Mouse (Mus musculus) liver, embryonic 12.5 days (tissue): Measurements from ENCODE around the gene Gm17018. TPM values are rescaled to one million over a fixed set of nuclear protein-coding genes. Genes with fewer than 3 reads are reported as not detected.

Experiments used
- ATAC-seq: fragments of 200-750 bp; cut with Nextera tagmentation; 2 replicates; pipeline ENCODE4 v1.8.0; 2017; ENCODE audit warnings: moderate number of reproducible peaks, mild to moderate bottlenecking, moderate library complexity
- H3K27ac ChIP-seq: fragments of 300-500 bp; sonication (generic); 2 replicates; pipeline ENCODE4 v1.5.1; 2016; ENCODE audit warnings: mild to moderate bottlenecking
- H3K27me3 ChIP-seq: fragments of 300-500 bp; sonication (generic); replicated peaks from 2 replicates; pipeline ENCODE4 v1.6.1; 2016; ENCODE audit warnings: mild to moderate bottlenecking, moderate library complexity
- H3K36me3 ChIP-seq: fragments of 300-500 bp; sonication (generic); 2 replicates; pipeline ENCODE4 v1.6.1; 2016; ENCODE audit warnings: mild to moderate bottlenecking, moderate library complexity
- H3K4me1 ChIP-seq: fragments of 300-500 bp; sonication (generic); 2 replicates; pipeline ENCODE4 v1.6.1; 2016
- H3K4me2 ChIP-seq: fragments of 300-500 bp; sonication (generic); 2 replicates; pipeline ENCODE4 v1.6.1; 2016; ENCODE audit warnings: mild to moderate bottlenecking, moderate library complexity
- H3K4me3 ChIP-seq: fragments of 300-500 bp; sonication (generic); 2 replicates; pipeline ENCODE4 v1.5.1; 2016; ENCODE audit warnings: mild to moderate bottlenecking, moderate library complexity
- H3K9ac ChIP-seq: fragments of 300-500 bp; sonication (generic); 2 replicates; pipeline ENCODE4 v1.6.1; 2016; ENCODE audit warnings: mild to moderate bottlenecking, moderate library complexity
- H3K9me3 ChIP-seq: fragments of 300-500 bp; sonication (generic); replicated peaks from 2 replicates; pipeline ENCODE4 v1.6.1; 2016; ENCODE audit warnings: mild to moderate bottlenecking, moderate library complexity
- WGBS: fragments of 180-500 bp; shearing (Covaris S2); methylation state at CpG from one replicate; pipeline ENCODE4 v1.1.7; 2016; ENCODE audit not compliant: insufficient replicate concordance; 5-methylcytosine and 5-hydroxymethylcytosine counted together
- polyA plus RNA-seq: library from polyadenylated mRNA; unstranded; fragments of >200 nt; fragmentation: Nextera tagmentation; extraction: Ambion mirVana; gene quantifications from 2 replicates; pipeline ENCODE4 v1.2.1, GENCODE M21; 2016

Gene Gm17018
- 21.4 and 25.5 TPM in 2 replicates for polyA plus RNA-seq

GRCm38 (mm10) chr19:45560153-45560890 is at the start of gene Gm17018, which contains the start of gene Poll:
TSS of gene Gm17018 (plus strand) at chr19:45560615.
TSS of gene Poll (minus strand) at chr19:45560531.
- Histone ChIP-seq H3K27me3 (no peaks in the 10 kb centered on the region), H3K4me2 (peak within 1 kb of the TSS; percentile 92), H3K4me1 (peaks cover 48% of the 10 kb centered on the region), H3K36me3 (peaks cover 23% of the 10 kb centered on the region), H3K27ac (peak within 1 kb of the TSS; percentile 67), H3K4me3 (peak within 1 kb of the TSS; percentile 69), H3K9me3 (no peaks in the 10 kb centered on the region), H3K9ac (peak within 1 kb of the TSS; percentile 69)
- ATAC-seq = peak; percentile 76
- WGBS = under 1% methylated on average over 35 of the region's 35 CpGs

- Histone ChIP-seq H3K9ac (no peak overlapping the region), H3K36me3 (peaks cover 80% of the 10 kb centered on the region), H3K9me3 (no peaks in the 10 kb centered on the region), H3K4me3 (no peak overlapping the region), H3K27ac (no peak overlapping the region), H3K27me3 (no peaks in the 10 kb centered on the region), H3K4me2 (no peak overlapping the region), H3K4me1 (peaks cover 11% of the 10 kb centered on the region; the same call in 1 of the 2 replicates)
- whole genome bisulfite sequencing = 43% methylated on average over 3 of the region's 3 CpGs
- ATAC-seq = peak; percentile 49; the same call in 1 of the 2 replicates
Observed at GRCm38 (mm10) chr19:45510680-45511079, 49.7 kb upstream of the Gm17018 start.

GRCm38 (mm10) chr19:45511406-45511805 is 49.0 kb upstream of the Gm17018 start:
- H3K9ac ChIP-seq = no peak overlapping the region
- H3K4me1 ChIP-seq = peaks cover 11% of the 10 kb centered on the region; the same call in 1 of the 2 replicates
- 85% methylated on average over 4 of the region's 4 CpGs for WGBS
- no peak for ATAC-seq
- H3K4me2 ChIP-seq = no peak overlapping the region
- no peaks in the 10 kb centered on the region for H3K9me3 ChIP-seq
- no peaks in the 10 kb centered on the region for H3K27me3 ChIP-seq
- peaks cover 84% of the 10 kb centered on the region for H3K36me3 ChIP-seq
- H3K27ac ChIP-seq = no peak overlapping the region
- no peak overlapping the region for H3K4me3 ChIP-seq

GRCm38 (mm10) chr19:45515341-45515740 is 45.1 kb upstream of the Gm17018 start:
- Histone ChIP-seq H3K4me2 (no peak overlapping the region), H3K4me3 (no peak overlapping the region), H3K9ac (no peak overlapping the region), H3K9me3 (no peaks in the 10 kb centered on the region), H3K27ac (no peak overlapping the region), H3K36me3 (peaks cover 91% of the 10 kb centered on the region), H3K27me3 (no peaks in the 10 kb centered on the region), H3K4me1 (peaks cover 5% of the 10 kb centered on the region; the same call in 1 of the 2 replicates)
- WGBS = 88% methylated on average over 2 of the region's 2 CpGs
- no peak for ATAC-seq

GRCm38 (mm10) chr19:45516264-45516663 is 44.2 kb upstream of the Gm17018 start:
- 89% methylated on average over 12 of the region's 12 CpGs for WGBS
- H3K27ac ChIP-seq = no peak overlapping the region
- ATAC-seq = no peak
- H3K9ac ChIP-seq = no peak overlapping the region
- H3K4me1 ChIP-seq = no peaks in the 10 kb centered on the region
- H3K9me3 ChIP-seq = no peaks in the 10 kb centered on the region
- no peak overlapping the region for H3K4me2 ChIP-seq
- H3K27me3 ChIP-seq = no peaks in the 10 kb centered on the region
- H3K36me3 ChIP-seq = peaks cover 97% of the 10 kb centered on the region
- H3K4me3 ChIP-seq = no peak overlapping the region

GRCm38 (mm10) chr19:45527382-45527781 is 33.0 kb upstream of the Gm17018 start:
- H3K9me3 ChIP-seq = no peaks in the 10 kb centered on the region
- 60% methylated on average over 7 of the region's 7 CpGs for WGBS
- peak; percentile 51; the same call in 1 of the 2 replicates for ATAC-seq
- peaks cover 83% of the 10 kb centered on the region for H3K36me3 ChIP-seq
- no peak overlapping the region for H3K9ac ChIP-seq
- H3K27ac ChIP-seq = peak overlapping the region; percentile 39; the same call in 1 of the 2 replicates
- peaks cover 39% of the 10 kb centered on the region for H3K4me1 ChIP-seq
- no peak overlapping the region for H3K4me3 ChIP-seq
- no peak overlapping the region for H3K4me2 ChIP-seq
- H3K27me3 ChIP-seq = no peaks in the 10 kb centered on the region

- WGBS = 59% methylated on average over 10 of the region's 10 CpGs
- Histone ChIP-seq H3K4me1 (peaks cover 39% of the 10 kb centered on the region), H3K36me3 (peaks cover 76% of the 10 kb centered on the region), H3K27me3 (no peaks in the 10 kb centered on the region), H3K4me3 (no peak overlapping the region), H3K27ac (peak overlapping the region; percentile 39), H3K9ac (no peak overlapping the region), H3K9me3 (no peaks in the 10 kb centered on the region), H3K4me2 (no peak overlapping the region)
- ATAC-seq = no peak
Observed at GRCm38 (mm10) chr19:45527931-45528534, 32.4 kb upstream of the Gm17018 start.

- peaks cover 64% of the 10 kb centered on the region for H3K36me3 ChIP-seq
- no peak overlapping the region for H3K4me2 ChIP-seq
- WGBS = 92% methylated on average over 5 of the region's 5 CpGs
- peaks cover 45% of the 10 kb centered on the region for H3K4me1 ChIP-seq
- H3K27me3 ChIP-seq = no peaks in the 10 kb centered on the region
- no peak overlapping the region for H3K9ac ChIP-seq
- ATAC-seq = no peak
- H3K4me3 ChIP-seq = no peak overlapping the region
- H3K27ac ChIP-seq = no peak overlapping the region
- no peaks in the 10 kb centered on the region for H3K9me3 ChIP-seq
Observed at GRCm38 (mm10) chr19:45529294-45529693, 31.1 kb upstream of the Gm17018 start.

GRCm38 (mm10) chr19:45530200-45530995 is 30.0 kb upstream of the Gm17018 start:
- Histone ChIP-seq H3K4me1 (peaks cover 55% of the 10 kb centered on the region), H3K27me3 (no peaks in the 10 kb centered on the region), H3K27ac (0 out of 2 replicates have a peak overlapping the region, but pooled peaks have one; percentile 15), H3K4me3 (no peak overlapping the region), H3K9ac (no peak overlapping the region), H3K36me3 (peaks cover 53% of the 10 kb centered on the region), H3K4me2 (no peak overlapping the region), H3K9me3 (no peaks in the 10 kb centered on the region)
- no peak for ATAC-seq
- 62% methylated on average over 15 of the region's 15 CpGs for WGBS

- H3K4me1 ChIP-seq = peaks cover 55% of the 10 kb centered on the region
- peaks cover 49% of the 10 kb centered on the region for H3K36me3 ChIP-seq
- ATAC-seq = no peak
- H3K4me3 ChIP-seq = no peak overlapping the region
- no peaks in the 10 kb centered on the region for H3K9me3 ChIP-seq
- 0 out of 2 replicates have a peak, but pooled peaks cover 8% of the 10 kb centered on the region for H3K27me3 ChIP-seq
- H3K4me2 ChIP-seq = no peak overlapping the region
- H3K9ac ChIP-seq = no peak overlapping the region
- no peak overlapping the region for H3K27ac ChIP-seq
- WGBS = 81% methylated on average over 6 of the region's 6 CpGs
Observed at GRCm38 (mm10) chr19:45531554-45531953, 28.9 kb upstream of the Gm17018 start.

GRCm38 (mm10) chr19:45533617-45534016 is 26.8 kb upstream of the Gm17018 start:
- WGBS = 59% methylated on average over 7 of the region's 7 CpGs
- no peak overlapping the region for H3K4me3 ChIP-seq
- peaks cover 45% of the 10 kb centered on the region for H3K4me1 ChIP-seq
- 0 out of 2 replicates have a peak, but pooled peaks cover 8% of the 10 kb centered on the region for H3K27me3 ChIP-seq
- peaks cover 29% of the 10 kb centered on the region for H3K36me3 ChIP-seq
- H3K27ac ChIP-seq = no peak overlapping the region
- H3K9me3 ChIP-seq = no peaks in the 10 kb centered on the region
- no peak for ATAC-seq
- no peak overlapping the region for H3K9ac ChIP-seq
- H3K4me2 ChIP-seq = no peak overlapping the region
